Mouse (Mus musculus): ENCODE measurements around the gene Ehmt2. TPM values are rescaled to one million over a fixed set of nuclear protein-coding genes. Genes with fewer than 3 reads are reported as not detected.
A peak's percentile ranks its signal among the peaks of the same experiment; 100 is the strongest.

Ehmt2 gene
- polyA plus RNA-seq (2015; fragmentation: Nextera tagmentation; extraction: Ambion mirVana), result 107 and 121 TPM in 2 replicates

- peaks cover 46% of the 10 kb centered on the region for H3K4me1 ChIP-seq (replicated peaks; ENCODE audit: control insufficient read depth, insufficient read depth, low read length)
- peak within 1 kb of the TSS; percentile 94 for H3K4me3 ChIP-seq (replicated peaks; ENCODE audit: low read length)
- H3K27ac ChIP-seq (ENCODE audit: low read length), result peak within 1 kb of the TSS; percentile 94
- WGBS, result 0% methylated on average over 32 of the region's 44 CpGs
- H3K27me3 ChIP-seq (replicated peaks; ENCODE audit: control insufficient read depth, insufficient read depth, low read length), result no peaks in the 10 kb centered on the region
- ATAC-seq, result peak; percentile 24
- peak within 1 kb of the TSS; percentile 98 for H3K9ac ChIP-seq (replicated peaks; ENCODE audit: low read depth, low read length)
- no peaks in the 10 kb centered on the region for H3K9me3 ChIP-seq (ENCODE audit: control insufficient read depth, low read length)
- H3K36me3 ChIP-seq (ENCODE audit: control insufficient read depth, insufficient read depth), result peaks cover 13% of the 10 kb centered on the region
- peak within 1 kb of the TSS; percentile 75 for H3K4me2 ChIP-seq (ENCODE audit: low read length)
Measured at GRCm38 (mm10) chr17:34898160-34898586, at the start of gene Ehmt2, which contains the start of gene C2. Gene Ehmt2 (plus strand): TSS chr17:34898469. Gene C2 (minus strand): TSS chr17:34898265.

GRCm38 (mm10) chr17:34849722-34850516, 48.4 kb upstream of the Ehmt2 start, which contains the start of the genes Skiv2l and Nelfe:
Gene Skiv2l (minus strand): TSS chr17:34850210.
Gene Nelfe (plus strand): TSS chr17:34850391.
- Histone ChIP-seq H3K27me3 (replicated peaks; ENCODE audit: control insufficient read depth, insufficient read depth, low read length) (no peaks in the 10 kb centered on the region), H3K4me2 (ENCODE audit: low read length) (peak within 1 kb of the TSS; percentile 95), H3K9me3 (ENCODE audit: control insufficient read depth, low read length) (no peaks in the 10 kb centered on the region), H3K27ac (ENCODE audit: low read length) (0 out of 2 replicates have a peak within 1 kb of the TSS, but pooled peaks have one; percentile 30), H3K36me3 (ENCODE audit: control insufficient read depth, insufficient read depth) (peaks cover 16% of the 10 kb centered on the region; the same call in 1 of the 2 replicates), H3K4me3 (replicated peaks; ENCODE audit: low read length) (peak within 1 kb of the TSS; percentile 90), H3K4me1 (replicated peaks; ENCODE audit: control insufficient read depth, insufficient read depth, low read length) (peaks cover 18% of the 10 kb centered on the region), H3K9ac (replicated peaks; ENCODE audit: low read depth, low read length) (peak within 1 kb of the TSS; percentile 79)
- ATAC-seq, result peak; percentile 98
- under 1% methylated on average over 64 of the region's 65 CpGs for WGBS

- Histone ChIP-seq H3K27me3 (replicated peaks; ENCODE audit: control insufficient read depth, insufficient read depth, low read length) (no peaks in the 10 kb centered on the region), H3K9me3 (ENCODE audit: control insufficient read depth, low read length) (no peaks in the 10 kb centered on the region), H3K4me3 (replicated peaks; ENCODE audit: low read length) (peak overlapping the region; percentile 90), H3K4me1 (replicated peaks; ENCODE audit: control insufficient read depth, insufficient read depth, low read length) (peaks cover 18% of the 10 kb centered on the region), H3K27ac (ENCODE audit: low read length) (0 out of 2 replicates have a peak overlapping the region, but pooled peaks have one; percentile 30), H3K4me2 (ENCODE audit: low read length) (peak overlapping the region; percentile 67), H3K36me3 (ENCODE audit: control insufficient read depth, insufficient read depth) (peaks cover 15% of the 10 kb centered on the region; the same call in 1 of the 2 replicates), H3K9ac (replicated peaks; ENCODE audit: low read depth, low read length) (peak overlapping the region; percentile 79)
- ATAC-seq, result peak; percentile 40; the same call in 1 of the 2 replicates
- 3% methylated on average over 25 of the region's 25 CpGs for WGBS
Measured at GRCm38 (mm10) chr17:34850517-34851125, 47.6 kb upstream of the Ehmt2 start.

- H3K4me2 ChIP-seq (ENCODE audit: low read length), result no peak overlapping the region
- peaks cover 15% of the 10 kb centered on the region; the same call in 1 of the 2 replicates for H3K36me3 ChIP-seq (ENCODE audit: control insufficient read depth, insufficient read depth)
- ATAC-seq, result no peak
- H3K9ac ChIP-seq (replicated peaks; ENCODE audit: low read depth, low read length), result no peak overlapping the region
- H3K27ac ChIP-seq (ENCODE audit: low read length), result no peak overlapping the region
- H3K4me3 ChIP-seq (replicated peaks; ENCODE audit: low read length), result no peak overlapping the region
- H3K9me3 ChIP-seq (ENCODE audit: control insufficient read depth, low read length), result no peaks in the 10 kb centered on the region
- peaks cover 18% of the 10 kb centered on the region for H3K4me1 ChIP-seq (replicated peaks; ENCODE audit: control insufficient read depth, insufficient read depth, low read length)
- WGBS, result 81% methylated on average over 8 of the region's 8 CpGs
- H3K27me3 ChIP-seq (replicated peaks; ENCODE audit: control insufficient read depth, insufficient read depth, low read length), result no peaks in the 10 kb centered on the region
Measured at GRCm38 (mm10) chr17:34853511-34853910, 44.8 kb upstream of the Ehmt2 start.

- WGBS, result 82% methylated on average over 3 of the region's 3 CpGs
Measured at GRCm38 (mm10) chr17:34854761-34855160, 43.5 kb upstream of the Ehmt2 start.

GRCm38 (mm10) chr17:34855825-34856224, 42.4 kb upstream of the Ehmt2 start:
- ATAC-seq, result no peak
- 31% methylated on average over 3 of the region's 3 CpGs for WGBS

More at GRCm38 (mm10) chr17:34854761-34855160, 43.5 kb upstream of the Ehmt2 start:
- H3K4me1 ChIP-seq (replicated peaks; ENCODE audit: control insufficient read depth, insufficient read depth, low read length), result peaks cover 10% of the 10 kb centered on the region
- H3K27ac ChIP-seq (ENCODE audit: low read length), result no peak overlapping the region
- H3K9ac ChIP-seq (replicated peaks; ENCODE audit: low read depth, low read length), result no peak overlapping the region
- no peaks in the 10 kb centered on the region for H3K9me3 ChIP-seq (ENCODE audit: control insufficient read depth, low read length)
- no peaks in the 10 kb centered on the region for H3K27me3 ChIP-seq (replicated peaks; ENCODE audit: control insufficient read depth, insufficient read depth, low read length)
- no peak overlapping the region for H3K4me3 ChIP-seq (replicated peaks; ENCODE audit: low read length)
- H3K36me3 ChIP-seq (ENCODE audit: control insufficient read depth, insufficient read depth), result peaks cover 15% of the 10 kb centered on the region; the same call in 1 of the 2 replicates
- ATAC-seq, result no peak
- H3K4me2 ChIP-seq (ENCODE audit: low read length), result no peak overlapping the region

GRCm38 (mm10) chr17:34858670-34859069, 39.6 kb upstream of the Ehmt2 start:
- H3K36me3 ChIP-seq (ENCODE audit: control insufficient read depth, insufficient read depth), result peaks cover 12% of the 10 kb centered on the region; the same call in 1 of the 2 replicates
- no peak overlapping the region for H3K27ac ChIP-seq (ENCODE audit: low read length)
- H3K4me1 ChIP-seq (replicated peaks; ENCODE audit: control insufficient read depth, insufficient read depth, low read length), result no peaks in the 10 kb centered on the region
- no peak for ATAC-seq
- no peaks in the 10 kb centered on the region for H3K9me3 ChIP-seq (ENCODE audit: control insufficient read depth, low read length)
- no peaks in the 10 kb centered on the region for H3K27me3 ChIP-seq (replicated peaks; ENCODE audit: control insufficient read depth, insufficient read depth, low read length)
- no peak overlapping the region for H3K4me2 ChIP-seq (ENCODE audit: low read length)
- no peak overlapping the region for H3K9ac ChIP-seq (replicated peaks; ENCODE audit: low read depth, low read length)
- H3K4me3 ChIP-seq (replicated peaks; ENCODE audit: low read length), result no peak overlapping the region
- WGBS, result 83% methylated on average over 4 of the region's 4 CpGs

More at GRCm38 (mm10) chr17:34855825-34856224, 42.4 kb upstream of the Ehmt2 start:
- no peaks in the 10 kb centered on the region for H3K27me3 ChIP-seq (replicated peaks; ENCODE audit: control insufficient read depth, insufficient read depth, low read length)
- H3K4me2 ChIP-seq (ENCODE audit: low read length), result no peak overlapping the region
- no peak overlapping the region for H3K27ac ChIP-seq (ENCODE audit: low read length)
- peaks cover 15% of the 10 kb centered on the region; the same call in 1 of the 2 replicates for H3K36me3 ChIP-seq (ENCODE audit: control insufficient read depth, insufficient read depth)
- no peak overlapping the region for H3K9ac ChIP-seq (replicated peaks; ENCODE audit: low read depth, low read length)
- H3K9me3 ChIP-seq (ENCODE audit: control insufficient read depth, low read length), result no peaks in the 10 kb centered on the region
- peaks cover 8% of the 10 kb centered on the region for H3K4me1 ChIP-seq (replicated peaks; ENCODE audit: control insufficient read depth, insufficient read depth, low read length)
- no peak overlapping the region for H3K4me3 ChIP-seq (replicated peaks; ENCODE audit: low read length)

GRCm38 (mm10) chr17:34860514-34860913, 37.8 kb upstream of the Ehmt2 start:
- 88% methylated on average over 9 of the region's 9 CpGs for WGBS
- no peaks in the 10 kb centered on the region for H3K27me3 ChIP-seq (replicated peaks; ENCODE audit: control insufficient read depth, insufficient read depth, low read length)
- no peak for ATAC-seq
- H3K9ac ChIP-seq (replicated peaks; ENCODE audit: low read depth, low read length), result no peak overlapping the region
- H3K4me1 ChIP-seq (replicated peaks; ENCODE audit: control insufficient read depth, insufficient read depth, low read length), result no peaks in the 10 kb centered on the region
- H3K9me3 ChIP-seq (ENCODE audit: control insufficient read depth, low read length), result no peaks in the 10 kb centered on the region
- H3K27ac ChIP-seq (ENCODE audit: low read length), result no peak overlapping the region
- no peak overlapping the region for H3K4me3 ChIP-seq (replicated peaks; ENCODE audit: low read length)
- no peak overlapping the region for H3K4me2 ChIP-seq (ENCODE audit: low read length)
- peaks cover 5% of the 10 kb centered on the region; the same call in 1 of the 2 replicates for H3K36me3 ChIP-seq (ENCODE audit: control insufficient read depth, insufficient read depth)

Measured in forebrain, embryonic 16.5 days (tissue).